Mouse (Mus musculus) heart, postnatal 25 days (tissue): ENCODE data around the gene Tenm3. TPM values are rescaled to one million over a fixed set of nuclear protein-coding genes. Genes with fewer than 3 reads are reported as not detected.

Source experiments
- DNase-seq: peaks from one replicate; pipeline ENCODE4 v3.0.0; 2022; ENCODE audit warnings: low spot score
- intact Hi-C: fragments of 180-260 bp; cut with DNase I; formaldehyde crosslinking; loops from one replicate; pipeline ENCODE4 v1.15.1; 2025
- total RNA-seq, 2 experiments: library from RNA; stranded (reverse); gene quantifications; 2 replicates each; pipeline ENCODE4 v1.2.3; 2021

Tenm3 gene
- total RNA-seq, 2 experiments from 2014 or later = 3.4 to 4.1 TPM

DNA sequence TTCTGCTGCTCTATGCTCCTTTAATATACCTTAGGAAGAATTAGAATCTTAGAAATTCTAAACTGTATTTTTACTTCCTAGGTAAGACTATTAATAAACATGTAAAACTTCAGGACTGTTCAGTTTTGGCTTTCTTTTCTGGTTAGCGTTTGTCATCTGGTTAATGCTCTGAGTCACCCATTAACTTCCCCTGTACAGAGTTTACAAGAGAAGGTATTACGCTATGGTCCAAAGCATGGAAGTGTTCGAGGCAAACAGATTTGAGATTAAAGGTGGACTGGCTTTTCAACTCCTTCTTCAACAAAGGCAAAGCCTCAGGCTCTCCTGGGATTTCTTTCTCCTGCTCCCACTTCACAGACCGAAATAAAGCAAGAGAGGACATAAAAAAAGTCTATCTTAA lies 354.3 kb downstream of the Tenm3 start:
- intact Hi-C loops = no loop called here
- no peak for DNase-seq

DNA sequence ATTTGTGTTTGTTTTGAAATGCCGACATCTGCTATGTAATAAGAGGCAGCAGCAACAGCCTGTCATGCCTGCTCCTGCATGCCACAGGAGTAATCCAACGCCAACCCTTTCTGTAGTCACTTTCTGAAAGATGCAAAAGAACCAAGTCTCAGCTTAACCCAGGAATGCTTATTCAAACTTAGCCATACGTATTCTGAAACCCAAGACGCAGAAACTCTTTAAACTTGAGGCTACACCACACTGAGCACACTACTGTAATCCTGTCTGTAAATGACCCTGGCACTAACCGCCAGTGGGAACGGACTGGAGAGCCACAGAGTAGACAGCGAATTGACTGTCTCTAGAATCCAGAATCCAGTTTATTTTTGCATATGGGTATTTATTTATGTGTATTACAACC lies 354.9 kb downstream of the Tenm3 start:
- DNase-seq = no peak
- intact Hi-C loops = no loop called here

DNA sequence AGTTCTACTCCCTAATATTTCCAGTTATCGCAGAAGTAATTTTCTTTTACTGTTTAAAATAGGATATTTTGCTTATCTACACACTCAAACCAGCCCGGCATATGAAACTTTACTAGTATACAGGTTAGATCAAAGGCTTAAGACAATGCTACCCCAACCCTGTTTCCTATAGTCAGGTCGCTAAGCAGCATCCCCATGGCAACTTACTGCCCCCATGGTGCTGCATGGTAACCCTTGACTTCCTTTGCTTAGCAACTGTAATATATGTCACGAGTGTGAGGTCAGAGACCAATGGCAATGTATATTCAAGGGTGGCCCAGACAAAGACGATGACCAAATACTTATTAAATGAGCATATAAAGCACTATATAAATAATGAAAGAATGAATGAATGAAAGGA lies 359.6 kb downstream of the Tenm3 start:
- no peak for DNase-seq
- intact Hi-C loops = no loop called here

DNA sequence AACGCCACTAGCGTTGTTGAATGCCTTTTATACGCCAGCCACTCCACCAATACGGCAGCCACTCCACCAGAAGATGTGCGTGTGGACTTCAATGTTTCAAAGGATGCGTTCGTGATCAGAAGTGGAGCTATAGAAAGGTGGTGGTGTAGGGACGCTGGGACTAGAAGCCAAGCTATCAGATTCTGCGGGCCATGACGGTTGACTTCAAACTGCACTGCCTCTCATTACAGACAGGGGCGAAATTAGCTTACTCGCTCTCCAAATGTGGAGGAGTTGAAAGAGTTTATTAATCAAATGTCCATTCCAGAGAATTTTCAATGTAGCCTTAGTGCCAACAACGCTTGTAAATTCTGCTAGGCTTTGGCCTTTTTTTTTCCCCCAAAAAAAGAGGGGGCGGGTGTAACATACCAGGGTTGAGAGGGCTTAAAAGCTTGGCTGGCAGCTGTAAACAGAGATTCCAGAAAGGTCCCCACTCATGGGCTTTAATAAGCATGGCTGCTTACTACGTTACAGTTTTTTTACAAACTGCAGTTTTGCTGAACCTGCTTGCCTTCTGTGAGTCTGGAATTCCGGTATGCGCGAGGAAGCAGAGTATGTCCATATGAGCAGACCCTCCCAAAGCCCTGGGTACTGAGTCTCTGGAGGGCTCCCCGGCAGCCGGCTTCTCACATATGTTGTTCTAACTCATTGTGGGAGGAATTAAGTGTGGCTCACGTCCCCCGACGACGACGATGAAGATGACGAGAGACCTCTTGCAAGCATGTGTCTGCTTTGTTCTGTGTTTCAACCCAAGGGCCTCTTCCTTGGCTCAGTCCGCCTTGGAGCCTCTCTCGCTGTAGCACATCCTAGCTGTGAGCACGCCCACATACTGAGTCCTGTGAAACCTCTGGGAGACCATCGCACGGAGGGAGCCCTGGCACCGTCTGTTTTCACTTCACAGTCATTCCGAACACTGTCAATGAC lies 361.8 kb downstream of the Tenm3 start:
- no peak for DNase-seq
- intact Hi-C loops = no loop called here

DNA sequence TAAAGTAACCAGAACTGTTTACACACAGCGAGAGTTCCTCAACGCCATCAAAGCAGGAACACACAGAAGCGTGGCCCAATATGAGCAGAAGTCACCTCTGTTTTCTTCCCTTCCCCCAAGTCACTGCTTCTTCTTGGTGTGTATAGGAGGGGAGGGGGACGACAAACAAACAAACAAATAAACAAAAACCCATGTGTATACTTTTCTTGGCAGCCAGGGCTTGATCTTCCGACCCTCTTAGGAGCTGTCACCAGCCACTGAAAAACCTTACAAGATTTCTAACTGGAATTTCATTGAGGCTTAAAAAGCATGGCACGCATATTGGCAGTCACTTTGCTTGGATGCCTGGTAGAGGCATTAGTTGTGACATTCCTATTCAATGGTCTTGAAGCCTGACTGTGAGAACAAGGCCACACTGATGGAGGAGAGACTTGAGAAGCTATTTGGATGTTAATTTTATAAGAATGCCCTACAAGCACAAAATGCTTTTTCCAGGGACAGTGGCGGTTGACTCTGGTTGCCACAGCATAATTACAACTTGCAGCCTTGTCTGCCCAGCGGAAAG lies 366.3 kb downstream of the Tenm3 start:
- intact Hi-C loops = no loop called here
- DNase-seq = no peak

DNA sequence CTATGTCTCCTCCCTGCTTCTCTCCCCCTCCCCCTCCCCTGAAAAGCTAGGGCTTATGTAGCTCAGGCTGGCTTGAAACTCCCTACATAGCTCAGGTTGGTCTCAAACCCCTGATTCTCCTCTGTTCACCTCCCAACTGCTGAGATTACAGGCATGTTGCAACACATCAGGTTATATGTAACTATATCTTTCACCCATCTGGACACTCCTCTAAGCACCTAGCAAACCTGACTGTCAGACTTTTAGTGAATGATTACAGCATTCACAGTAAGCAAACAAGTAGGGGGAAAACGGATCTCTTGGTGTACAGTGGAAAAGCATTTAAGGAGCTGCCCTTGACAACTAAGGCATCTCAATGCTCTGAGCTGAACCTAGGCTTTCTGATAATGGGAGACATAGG lies 366.9 kb downstream of the Tenm3 start:
- no peak for DNase-seq
- intact Hi-C loops = no loop called here

DNA sequence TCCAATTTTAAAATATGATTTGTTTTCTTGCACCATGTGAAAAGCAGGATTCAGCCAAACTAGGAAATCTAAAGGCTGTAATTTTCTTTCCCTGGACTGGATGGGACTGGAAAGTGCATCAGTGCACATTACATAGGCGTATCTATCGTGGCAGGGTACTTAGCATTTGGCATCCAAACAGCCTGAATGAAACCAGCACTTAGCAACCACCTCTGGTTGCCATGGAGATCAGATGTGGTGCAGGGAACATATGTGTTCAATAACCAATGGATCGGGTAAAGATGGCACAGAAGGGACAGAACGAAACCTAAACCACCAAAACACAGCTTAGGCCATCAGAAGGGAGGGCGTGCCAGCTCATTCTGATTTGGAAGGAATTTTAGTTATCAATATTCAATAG lies 376.1 kb downstream of the Tenm3 start:
- no peak for DNase-seq
- intact Hi-C loops = no loop called here

DNA sequence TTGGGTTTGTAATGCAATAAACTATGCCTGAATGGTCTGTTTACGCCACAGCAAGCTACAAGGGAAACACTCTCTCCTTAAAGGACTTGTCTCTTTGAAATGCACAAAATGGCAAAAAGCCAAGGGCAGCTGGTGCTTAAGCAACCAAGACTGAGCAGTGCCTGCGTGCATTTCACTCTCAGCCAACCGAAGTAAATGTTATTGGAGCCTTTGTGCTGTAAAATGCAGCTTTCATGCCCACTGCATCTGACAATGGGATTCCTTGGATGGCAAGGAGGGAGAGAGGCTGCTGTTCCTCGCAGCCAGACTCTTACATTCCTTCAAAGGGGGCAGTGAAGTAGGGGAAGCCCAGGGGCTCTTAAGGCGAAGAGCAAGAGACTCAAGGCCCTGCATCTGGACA lies 385.4 kb downstream of the Tenm3 start:
- intact Hi-C loops = no loop called here
- no peak for DNase-seq

DNA sequence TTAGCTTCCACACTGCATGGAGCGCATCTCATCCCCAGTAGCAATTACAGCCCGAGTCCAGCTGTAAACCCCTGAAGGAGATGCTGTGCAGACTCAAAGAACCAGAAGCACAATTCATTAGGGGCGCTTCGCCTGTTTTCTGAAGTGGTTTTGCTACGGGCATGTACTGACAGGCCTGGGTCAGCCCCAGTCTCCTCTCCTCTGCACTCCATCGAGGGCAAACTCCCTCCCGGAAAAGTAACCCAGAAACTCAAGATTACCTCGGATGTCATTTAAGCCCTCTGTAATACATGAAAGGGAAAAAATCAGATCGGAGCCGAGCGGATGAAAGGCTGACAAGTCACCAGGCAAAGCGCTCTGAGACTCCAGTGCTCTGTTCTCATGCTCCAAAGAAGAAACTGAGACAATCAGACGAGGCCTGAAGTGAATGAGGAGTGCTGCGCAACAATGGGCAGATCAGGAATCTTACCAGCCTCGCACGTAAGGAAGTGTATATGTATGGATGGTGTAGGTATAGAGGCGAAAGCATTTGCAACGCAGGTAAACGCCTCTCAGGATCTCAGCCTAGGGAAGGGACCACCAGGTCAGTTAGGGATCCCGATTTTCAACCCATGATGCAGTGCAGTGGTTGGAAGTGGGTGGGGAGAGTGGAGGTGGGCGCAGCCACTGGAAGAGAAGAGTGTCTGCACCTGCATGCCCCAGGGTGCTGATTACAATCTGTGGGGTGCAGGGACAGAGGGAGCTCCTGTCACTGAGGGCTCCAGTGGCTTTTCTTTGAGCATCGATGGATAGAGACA lies 387.2 kb downstream of the Tenm3 start:
- intact Hi-C loops = no loop called here
- no peak for DNase-seq

DNA sequence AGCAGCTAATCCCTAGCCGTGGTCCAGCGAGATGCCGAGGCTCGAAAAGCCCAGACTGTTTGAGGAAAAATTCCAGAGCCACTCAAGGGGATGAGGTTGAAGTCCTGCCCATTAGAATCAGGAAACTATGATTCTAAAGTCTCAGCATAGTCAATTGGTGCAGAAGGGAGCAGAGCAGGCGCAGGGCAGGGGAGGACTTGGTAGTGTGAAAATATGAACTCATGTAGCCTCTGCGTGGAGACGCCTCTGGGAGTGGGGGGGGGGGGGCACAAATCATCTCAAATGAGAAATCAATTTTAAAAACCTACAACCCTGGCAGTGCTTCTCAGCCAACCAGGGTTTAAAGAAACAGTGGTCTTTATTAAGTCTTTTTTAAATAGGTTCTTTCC lies 392.5 kb downstream of the Tenm3 start:
- DNase-seq = no peak
- intact Hi-C loops = no loop called here

DNA sequence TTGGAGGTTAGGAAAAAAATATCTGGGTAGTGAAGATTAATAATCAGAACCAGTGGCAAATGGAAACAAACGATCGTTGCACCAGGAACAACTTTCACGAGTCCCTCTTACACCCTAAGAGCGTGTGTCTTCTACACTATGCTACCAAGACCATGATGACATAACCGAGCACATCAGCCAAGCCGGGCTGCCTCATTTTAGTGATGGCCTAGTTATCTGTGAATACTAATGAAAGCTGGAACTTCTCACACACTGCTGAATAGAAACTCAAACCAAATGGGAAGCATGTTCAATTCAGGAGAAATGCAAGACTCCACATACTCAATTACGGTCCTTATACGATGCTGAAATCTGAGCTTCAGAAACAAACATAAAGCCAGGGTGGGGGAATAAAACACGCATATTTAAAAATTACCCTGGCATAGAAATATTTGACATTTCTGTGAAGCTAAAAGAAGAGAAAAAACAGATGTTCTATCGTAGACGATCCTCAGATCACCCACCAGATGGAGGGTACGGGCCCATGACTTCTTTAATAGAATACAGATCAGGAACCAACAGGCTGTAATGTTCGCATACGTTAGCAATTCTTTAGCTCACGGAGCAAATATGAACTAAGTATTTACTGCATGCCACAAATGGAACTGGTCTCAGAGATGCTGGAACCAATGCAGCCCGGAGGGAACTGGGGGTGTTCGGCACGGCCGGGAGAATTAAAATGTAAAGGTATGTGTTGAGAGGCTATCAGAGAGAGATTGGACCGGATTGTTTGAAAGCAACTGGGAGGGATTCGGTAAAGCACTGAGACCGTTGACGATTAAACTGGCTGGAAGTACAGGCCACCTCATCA lies 393.1 kb downstream of the Tenm3 start:
- intact Hi-C loops = no loop called here
- no peak for DNase-seq

DNA sequence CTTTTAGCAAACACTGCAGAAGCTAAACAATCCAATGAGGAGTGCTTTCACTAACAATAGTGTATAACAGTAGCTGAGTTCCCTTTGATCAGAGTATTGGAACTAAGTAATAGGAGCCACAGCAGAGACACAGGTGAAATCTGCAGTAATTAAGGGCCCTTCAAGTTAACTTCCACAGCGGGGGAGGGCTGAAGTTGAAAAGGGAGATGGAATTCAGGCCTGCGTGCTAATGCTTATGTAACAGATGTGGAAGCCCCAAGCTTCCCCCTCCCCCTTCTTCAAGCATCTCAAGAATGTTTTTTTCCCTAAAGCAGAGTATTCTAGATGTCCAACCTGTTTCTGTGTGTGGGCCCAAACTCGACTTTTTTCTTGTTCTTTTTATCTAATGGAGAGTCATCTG lies 394.1 kb downstream of the Tenm3 start:
- intact Hi-C loops = no loop called here
- no peak for DNase-seq

DNA sequence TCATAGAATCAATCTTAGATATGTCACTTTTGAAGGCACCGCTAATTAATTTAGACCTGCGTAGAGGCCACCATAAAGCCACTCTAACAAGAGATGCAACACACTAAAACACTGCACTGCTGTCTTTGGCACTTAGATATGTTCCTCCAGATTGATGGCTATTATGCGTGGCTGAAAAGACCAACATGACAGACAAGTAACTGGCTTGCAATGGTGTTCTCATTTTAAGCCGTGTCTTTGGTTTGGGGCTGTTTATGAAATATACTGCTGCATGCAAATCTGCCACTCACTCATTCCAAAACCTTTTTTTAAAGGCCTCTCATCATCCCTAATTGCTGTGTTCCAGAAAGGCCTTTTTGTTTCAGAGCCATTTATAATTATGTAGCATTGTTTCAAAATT lies 398.1 kb downstream of the Tenm3 start:
- no peak for DNase-seq
- intact Hi-C loops = no loop called here

DNA sequence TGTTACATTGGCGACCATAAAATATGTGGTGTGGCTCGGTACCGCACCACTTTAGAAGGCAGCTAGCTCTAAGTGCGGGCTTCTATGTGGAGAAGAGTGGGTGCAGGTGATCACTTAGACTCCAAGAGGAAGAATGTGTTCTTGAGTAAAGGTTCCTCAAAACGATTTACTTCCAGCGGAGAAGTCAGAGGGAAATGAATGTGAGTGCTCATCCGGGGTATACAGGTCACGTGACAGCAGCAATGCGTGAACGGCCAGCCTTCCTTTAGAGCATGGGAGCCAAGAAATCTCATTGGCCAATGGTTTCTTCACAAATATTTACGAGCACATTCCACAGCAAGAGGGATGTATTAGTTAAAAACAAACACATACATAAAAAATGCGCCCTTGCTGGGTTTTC lies 404.3 kb downstream of the Tenm3 start:
- no peak for DNase-seq
- intact Hi-C loops = no loop called here

DNA sequence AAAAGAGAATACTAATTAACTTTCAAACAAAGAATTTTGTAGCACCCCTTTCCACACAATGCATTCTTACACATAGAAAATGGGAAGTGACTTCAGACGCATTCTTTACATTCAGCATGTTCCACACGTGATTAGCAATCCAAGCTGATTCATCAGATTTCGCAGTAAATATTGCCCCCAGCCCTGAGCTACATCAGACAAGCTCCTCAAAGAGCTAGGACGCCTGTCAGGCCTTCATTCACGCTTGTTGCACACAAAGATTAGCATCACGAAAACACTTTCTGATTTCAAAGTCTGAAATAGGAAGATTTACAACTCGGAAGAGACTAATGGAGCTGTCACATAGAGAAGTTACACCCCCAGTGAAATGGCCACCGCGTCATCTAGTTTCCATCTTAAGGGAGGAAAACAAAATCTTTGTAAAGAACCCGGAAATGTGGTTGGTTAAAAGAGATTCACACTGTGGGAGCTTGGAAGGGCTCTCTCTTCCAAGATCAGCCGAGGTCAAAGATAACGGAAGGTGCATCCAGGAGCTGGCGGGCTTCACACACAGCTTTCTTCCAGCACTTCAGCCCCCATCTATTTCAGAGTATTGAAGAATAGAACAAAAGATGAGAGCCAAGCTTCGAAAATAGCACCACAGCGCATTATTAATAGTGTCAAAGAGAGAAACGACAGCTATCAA lies 406.1 kb downstream of the Tenm3 start:
- no peak for DNase-seq
- intact Hi-C loops = no loop called here

DNA sequence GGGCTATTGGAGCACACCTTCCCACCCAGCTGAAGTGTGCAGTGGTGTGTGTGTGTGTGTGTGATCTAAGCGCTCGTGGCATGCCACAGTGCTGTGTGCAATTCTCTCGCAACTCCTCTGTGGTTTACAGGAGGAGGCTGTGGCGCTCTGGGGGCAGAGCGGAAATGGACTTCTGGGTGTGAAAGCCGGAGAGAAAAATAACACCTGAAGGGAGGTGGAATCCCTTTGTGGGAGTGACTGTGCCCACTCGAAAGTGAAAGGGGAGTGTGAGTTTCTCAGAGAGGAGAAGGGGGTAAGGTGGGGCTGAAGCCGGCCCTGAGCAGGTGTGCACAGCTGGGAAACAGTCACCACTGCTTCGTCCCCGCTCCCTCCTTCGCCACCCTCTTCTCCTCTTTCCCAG lies 418.6 kb downstream of the Tenm3 start:
- no peak for DNase-seq
- intact Hi-C loops = no loop called here

DNA sequence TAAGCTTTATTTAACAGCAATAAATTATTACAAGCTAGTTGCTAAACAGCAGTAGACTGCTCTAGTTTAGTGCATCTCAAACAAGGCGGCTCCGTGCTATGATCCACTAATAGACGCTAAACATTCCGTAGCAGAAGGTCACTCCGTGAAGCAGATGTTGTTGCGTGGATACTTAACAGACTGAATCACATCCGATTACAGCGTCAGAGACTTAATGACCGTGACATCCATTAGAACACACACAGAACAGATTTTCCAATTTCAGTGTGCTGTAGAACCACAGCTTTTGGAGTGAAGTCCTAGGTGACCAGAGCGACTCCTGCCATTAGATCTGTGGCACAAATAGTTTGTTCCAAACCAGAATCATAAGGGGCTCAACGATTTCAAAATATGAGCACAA lies 426.0 kb downstream of the Tenm3 start:
- DNase-seq = no peak
- intact Hi-C loops = no loop called here

DNA sequence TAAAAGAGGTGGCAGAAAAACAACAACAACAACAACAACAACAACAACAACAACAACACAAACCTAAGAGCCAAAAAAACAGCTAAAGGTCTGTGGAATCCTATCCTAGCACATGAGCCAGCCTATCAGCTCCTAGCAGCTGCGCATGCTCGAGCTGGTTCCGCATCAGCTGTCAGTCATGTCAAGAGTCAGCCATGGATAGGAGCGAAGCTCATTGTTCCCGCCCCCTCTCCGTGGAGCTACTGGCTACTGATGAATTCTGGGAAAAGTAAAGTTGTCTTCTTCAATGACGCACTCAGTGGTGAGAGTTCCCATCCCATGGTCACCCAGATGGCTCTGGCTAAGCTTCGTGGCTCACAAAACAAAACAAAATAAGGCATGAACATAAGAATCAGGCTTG lies 432.8 kb downstream of the Tenm3 start:
- intact Hi-C loops = no loop called here
- no peak for DNase-seq

DNA sequence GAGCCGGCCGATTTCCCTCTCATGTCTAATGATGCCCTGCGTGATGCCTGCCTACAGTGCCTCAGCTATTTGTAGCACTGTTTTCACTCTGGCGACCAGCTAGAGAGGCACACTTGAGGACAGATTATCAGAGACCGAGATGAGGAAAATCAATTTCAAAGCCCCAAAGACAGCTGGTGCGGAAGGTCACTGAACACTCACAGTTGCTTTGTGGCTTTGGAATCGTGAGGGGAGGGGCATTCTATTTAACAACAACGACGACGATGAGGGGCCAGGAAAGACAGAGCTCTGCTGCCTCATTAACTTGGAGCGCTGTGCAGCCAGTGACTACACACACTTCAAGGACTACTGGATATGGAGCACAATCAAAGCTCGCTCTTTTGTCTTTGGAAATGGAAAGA lies 443.2 kb downstream of the Tenm3 start:
- DNase-seq = no peak
- intact Hi-C loops = no loop called here

DNA sequence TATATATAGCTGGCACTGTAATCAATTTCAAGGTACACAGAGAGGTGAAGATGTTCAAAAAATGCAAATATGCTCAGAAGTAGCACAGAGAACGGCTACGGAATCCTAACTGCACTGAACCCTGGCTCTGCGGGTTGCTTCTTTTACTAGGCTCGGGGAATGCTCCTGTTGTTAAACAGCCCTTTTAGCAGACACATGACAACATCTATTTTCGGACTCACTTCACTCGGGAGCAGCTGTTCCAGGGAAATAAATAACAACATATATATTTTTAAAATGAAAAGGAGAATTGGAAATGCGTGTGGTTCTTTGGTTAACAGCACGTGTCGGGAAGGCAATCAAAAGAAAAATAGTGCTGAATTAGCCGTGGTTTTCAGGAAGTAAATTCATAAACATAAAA lies 457.9 kb downstream of the Tenm3 start:
- intact Hi-C loops = no loop called here
- no peak for DNase-seq
